Mouse (Mus musculus): ENCODE measurements around the gene Scyl2.

GRCm38 (mm10) chr10:89703042-89703441, 17.0 kb upstream of the Scyl2 start:
- TF ChIP-seq CTCF (IDR thresholded peaks at IDR 0.05; ENCODE audit: extremely low read depth, insufficient read depth, low read length) (no peak), POLR2A (IDR thresholded peaks at IDR 0.05; ENCODE audit: extremely low read depth, insufficient read depth, low read length) (no peak)

Data from cortical plate, adult 2 months (tissue).